Mouse (Mus musculus) embryonic fibroblast, embryonic 13.5 days (primary cell): ENCODE results near the gene Cdh1. TPM values are rescaled to one million over a fixed set of nuclear protein-coding genes. Genes with fewer than 3 reads are reported as not detected.

ENCODE experiments used
- H3K27ac ChIP-seq: 2 replicates; pipeline ENCODE4 v1.5.1; 2012; ENCODE audit warnings: low read length, control low read depth, inconsistent platforms; ENCODE audit not compliant: insufficient read depth
- H3K4me1 ChIP-seq: 2 replicates; pipeline ENCODE4 v1.6.1; 2011; ENCODE audit warnings: low read length; ENCODE audit not compliant: control insufficient read depth, insufficient read depth
- H3K4me3 ChIP-seq: 2 replicates; pipeline ENCODE4 v1.5.1; 2011; ENCODE audit warnings: mild to moderate bottlenecking, control low read depth, low read length; ENCODE audit not compliant: insufficient read depth
- CTCF ChIP-seq: IDR thresholded peaks from 2 replicates; pipeline ENCODE4 v1.5.1; 2011; ENCODE audit warnings: mild to moderate bottlenecking, control low read depth, low read length, moderate library complexity, borderline replicate concordance; ENCODE audit not compliant: insufficient read depth
- POLR2A ChIP-seq: IDR thresholded peaks from 2 replicates; pipeline ENCODE4 v1.6.1; 2011; ENCODE audit warnings: low read depth, mild to moderate bottlenecking, control low read depth, low read length, moderate library complexity
- polyA plus RNA-seq: library from polyadenylated mRNA; stranded (reverse); fragments of >200 nt; gene quantifications from 2 replicates; pipeline ENCODE4 v1.2.4, GENCODE M21; 2011; ENCODE audit warnings: low read depth; ENCODE audit not compliant: missing spikeins, insufficient read length

Cdh1 gene
- polyA plus RNA-seq, 1 experiment = not detected

- Histone ChIP-seq H3K27ac (no peak overlapping the region), H3K4me1 (no peaks in the 10 kb centered on the region), H3K4me3 (no peak overlapping the region)
- no peak for TF ChIP-seq CTCF
These were observed 11.6 kb downstream of the Cdh1 start for GRCm38 (mm10) chr8:106614704-106615103.

GRCm38 (mm10) chr8:106615661-106616299 lies 12.6 kb downstream of the Cdh1 start:
- H3K27ac ChIP-seq = no peak overlapping the region
- H3K4me1 ChIP-seq = no peaks in the 10 kb centered on the region
- TF ChIP-seq CTCF = no peak
- no peak for TF ChIP-seq POLR2A

DNA sequence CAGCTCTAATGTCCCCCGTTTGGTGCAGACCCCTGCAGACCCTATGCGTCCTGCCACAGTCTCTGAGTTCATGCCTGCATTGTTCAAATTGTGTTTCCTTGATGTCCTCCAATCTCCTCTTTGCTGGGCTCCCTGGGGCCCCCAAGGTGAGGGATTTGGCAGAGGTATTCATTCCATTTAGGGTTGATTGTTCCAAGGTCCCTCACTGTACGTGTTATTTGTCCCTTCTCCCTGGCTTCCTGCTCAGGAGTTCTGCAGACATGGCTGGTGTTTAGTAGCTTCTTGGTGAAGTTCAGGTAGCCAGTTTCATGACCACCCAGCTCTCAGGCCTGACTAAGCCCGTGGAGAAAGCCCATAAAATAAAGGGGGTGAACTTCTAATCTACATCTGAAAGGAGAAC lies 13.5 kb downstream of the Cdh1 start:
- Histone ChIP-seq H3K4me3 (no peak overlapping the region), H3K4me1 (no peaks in the 10 kb centered on the region), H3K27ac (no peak overlapping the region)
- TF ChIP-seq POLR2A = no peak
- TF ChIP-seq CTCF = no peak

More at GRCm38 (mm10) chr8:106615661-106616299, 12.6 kb downstream of the Cdh1 start:
- no peak overlapping the region for H3K4me3 ChIP-seq

DNA sequence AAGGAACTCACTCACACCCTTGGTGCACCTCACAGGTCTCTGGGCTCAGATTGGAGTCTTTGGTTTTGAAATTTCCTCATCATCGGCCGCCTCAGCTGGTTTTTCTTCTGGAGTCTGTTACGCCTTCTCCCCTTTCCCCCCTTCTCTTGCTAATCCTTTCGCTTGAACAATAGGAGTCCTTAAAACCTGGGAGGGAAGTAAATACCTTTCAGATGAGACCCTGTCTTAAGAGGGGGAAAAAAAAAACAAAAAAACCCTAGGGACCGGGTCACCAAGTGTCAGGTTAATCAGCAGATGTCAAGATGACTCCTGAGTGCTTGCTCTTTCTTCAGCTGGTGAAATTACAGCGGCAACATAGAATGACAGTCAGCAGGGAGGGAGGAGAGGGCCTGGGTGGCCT lies 14.0 kb downstream of the Cdh1 start:
- Histone ChIP-seq H3K4me3 (no peak overlapping the region), H3K27ac (no peak overlapping the region), H3K4me1 (no peaks in the 10 kb centered on the region)
- TF ChIP-seq POLR2A = no peak
- no peak for TF ChIP-seq CTCF

DNA sequence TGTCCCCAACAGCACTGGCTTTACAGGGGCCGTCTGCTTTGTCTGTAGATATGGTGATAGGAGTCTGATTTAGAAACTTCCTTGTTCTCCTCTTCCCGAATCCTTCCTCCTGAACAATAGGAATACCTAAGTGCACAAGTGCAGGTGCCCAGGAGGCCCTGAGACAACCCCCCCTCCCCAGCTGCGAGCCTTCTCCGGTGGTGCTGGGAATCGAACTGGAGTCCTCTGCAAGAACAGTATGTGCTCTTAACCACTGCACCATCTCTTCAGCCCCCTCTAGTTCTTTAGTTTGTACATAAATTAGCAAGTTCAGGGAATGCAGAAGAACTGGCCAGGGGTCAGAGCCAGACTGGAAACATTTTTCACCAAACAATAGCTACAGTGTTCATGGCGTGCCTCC lies 14.7 kb downstream of the Cdh1 start:
- no peak overlapping the region for H3K27ac ChIP-seq
- TF ChIP-seq POLR2A = no peak
- no peak for TF ChIP-seq CTCF
- no peak overlapping the region for H3K4me3 ChIP-seq
- no peaks in the 10 kb centered on the region for H3K4me1 ChIP-seq

DNA sequence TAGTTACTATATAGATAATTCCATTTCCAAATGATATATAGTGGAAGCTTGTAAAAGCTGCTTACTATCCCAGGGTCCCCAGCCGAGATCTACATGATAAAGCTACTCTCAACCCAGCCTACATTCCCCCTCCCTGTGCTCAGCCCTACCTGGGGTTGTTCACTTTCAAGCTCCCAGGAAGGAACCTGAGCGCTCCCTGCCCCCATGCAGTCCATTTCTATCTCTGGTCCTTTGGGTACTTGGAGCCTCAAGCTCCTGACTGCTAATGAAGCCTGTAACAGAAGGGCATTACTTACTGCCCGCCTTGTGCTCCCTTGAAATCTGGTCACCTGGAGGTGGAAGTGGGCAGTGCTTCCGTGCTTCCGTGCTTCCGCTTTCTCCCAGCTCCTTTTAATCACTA lies 15.2 kb downstream of the Cdh1 start:
- TF ChIP-seq POLR2A (no peak), CTCF (no peak)
- Histone ChIP-seq H3K4me1 (no peaks in the 10 kb centered on the region), H3K27ac (no peak overlapping the region), H3K4me3 (no peak overlapping the region)

DNA sequence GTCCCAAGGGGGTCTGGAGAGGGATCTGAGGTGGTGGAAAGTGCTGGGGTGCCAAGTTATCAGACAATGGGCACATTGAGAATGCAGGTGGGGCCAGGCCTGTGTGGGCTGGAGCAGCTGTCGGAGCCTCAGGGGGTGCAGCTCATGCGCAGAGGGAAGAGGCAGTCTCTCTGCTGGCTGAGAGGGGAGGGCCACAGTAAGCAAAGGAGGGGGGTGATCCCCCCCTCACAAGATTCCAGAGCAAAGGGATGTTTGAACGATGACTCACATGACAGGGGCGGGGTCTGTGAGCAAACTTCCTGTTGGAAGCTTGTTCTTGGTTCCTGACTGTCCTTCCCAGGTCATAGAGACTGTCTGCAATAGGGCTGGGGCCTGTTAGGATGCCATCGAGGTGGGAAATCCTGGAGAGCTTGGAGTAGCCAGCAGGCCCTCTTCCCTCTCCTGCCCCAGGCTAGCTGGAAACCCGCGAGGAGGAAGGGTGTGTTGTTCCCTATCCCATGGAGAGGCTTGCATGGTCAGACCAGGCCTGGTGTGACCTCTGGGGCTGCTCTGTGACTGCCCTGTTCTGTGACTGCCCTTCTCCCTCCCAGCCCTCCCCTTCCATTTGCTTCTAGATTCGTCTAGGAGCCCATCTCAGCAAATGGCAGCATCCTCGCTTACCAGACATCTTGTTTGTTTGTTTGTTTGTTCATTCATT lies 16.5 kb downstream of the Cdh1 start:
- H3K4me1 ChIP-seq = no peaks in the 10 kb centered on the region
- TF ChIP-seq CTCF (no peak), POLR2A (peak; percentile 49)
- H3K27ac ChIP-seq = no peak overlapping the region
- H3K4me3 ChIP-seq = no peak overlapping the region

DNA sequence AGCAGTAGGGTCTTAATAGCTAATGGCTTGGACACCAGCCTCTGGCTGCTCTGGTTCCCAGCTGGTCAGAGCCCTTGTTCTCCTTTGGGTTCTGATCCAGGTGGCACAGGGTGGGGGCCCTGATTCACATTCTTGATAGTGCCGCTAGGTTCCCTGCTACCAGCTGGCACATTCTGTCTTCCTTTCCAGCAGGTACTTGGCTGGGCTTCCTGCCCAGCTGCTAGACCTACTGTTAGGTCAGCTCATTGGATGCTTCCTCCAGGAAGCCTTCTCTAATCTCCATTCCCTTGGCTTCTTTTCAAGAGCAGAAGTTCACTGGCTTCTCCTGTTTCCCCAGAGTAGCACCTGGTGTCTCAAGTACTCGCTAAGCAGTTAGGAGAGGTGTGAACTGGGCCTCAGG lies 17.3 kb downstream of the Cdh1 start:
- Histone ChIP-seq H3K4me3 (no peak overlapping the region), H3K4me1 (no peaks in the 10 kb centered on the region), H3K27ac (no peak overlapping the region)
- TF ChIP-seq POLR2A (no peak), CTCF (no peak)

- H3K27ac ChIP-seq = peak overlapping the region; percentile 5; the same call in 1 of the 2 replicates
- TF ChIP-seq CTCF = no peak
- no peak overlapping the region for H3K4me3 ChIP-seq
- H3K4me1 ChIP-seq = peaks cover 6% of the 10 kb centered on the region
These were observed 19.9 kb downstream of the Cdh1 start for GRCm38 (mm10) chr8:106623016-106623415.

GRCm38 (mm10) chr8:106623451-106623850 lies 20.3 kb downstream of the Cdh1 start:
- Histone ChIP-seq H3K4me1 (peaks cover 6% of the 10 kb centered on the region), H3K4me3 (no peak overlapping the region), H3K27ac (no peak overlapping the region)
- no peak for TF ChIP-seq CTCF
- no peak for TF ChIP-seq POLR2A
